In the genomic region with DNA sequence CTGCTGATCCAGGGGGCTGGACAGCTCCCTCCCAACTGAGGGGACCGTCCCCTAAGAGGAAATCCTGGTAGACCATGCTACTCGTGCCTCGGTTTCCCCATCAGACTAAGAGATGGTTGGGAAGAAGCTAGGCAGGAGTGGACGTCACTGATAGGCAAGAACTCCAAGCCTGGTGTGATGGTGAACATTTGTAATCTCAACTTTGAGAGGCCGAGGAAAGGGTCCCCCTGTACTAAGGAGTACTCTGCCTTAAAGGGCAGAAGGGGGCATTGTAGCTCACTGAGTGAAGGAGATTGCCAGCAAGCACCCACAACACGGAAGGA, we compare ENCODE assay signal across 13 mouse cellular contexts. TPM values are rescaled to one million over a fixed set of nuclear protein-coding genes. Genes with fewer than 3 reads are reported as not detected.
DNase-seq lines count a peak whose midpoint lies in the region; ATAC-seq and TF ChIP-seq lines count a peak whose summit lies in the region.
"Had no signal": no experiment of that assay in that cellular context is flagged by ENCODE, and none has a peak within 500 bp of the region (broad histone marks: within the 10 kb centered on the region; RNA-seq: fewer than 3 reads in every experiment).

No protein-coding gene starts in this region.

- H3K27ac ChIP-seq in heart, embryonic 12.5 days (ENCODE audit: poor library complexity, severe bottlenecking): no peak overlapping the region
- no peak overlapping the region for H3K27ac ChIP-seq in lung, postnatal 0 days (ENCODE audit: low read length)
- H3K27ac ChIP-seq in hindbrain, embryonic 15.5 days (replicated peaks): no peak overlapping the region
- no peak overlapping the region for H3K27ac ChIP-seq in neural tube, embryonic 12.5 days

- H3K4me3 ChIP-seq in heart, embryonic 12.5 days: peak overlapping the region; percentile 45
- 0 out of 2 replicates have a peak overlapping the region, but pooled peaks have one; percentile 31 for H3K4me3 ChIP-seq in lung, postnatal 0 days (ENCODE audit: low read depth, low read length)
- peak overlapping the region; percentile 31 for H3K4me3 ChIP-seq in hindbrain, embryonic 15.5 days
- no peak overlapping the region for H3K4me3 ChIP-seq in neural tube, embryonic 12.5 days

- H3K9me3 ChIP-seq in heart, embryonic 12.5 days (replicated peaks): no peaks in the 10 kb centered on the region
- no peaks in the 10 kb centered on the region for H3K9me3 ChIP-seq in lung, postnatal 0 days (ENCODE audit: low read length)
- H3K9me3 ChIP-seq in hindbrain, embryonic 15.5 days: no peaks in the 10 kb centered on the region
- H3K9me3 ChIP-seq in neural tube, embryonic 12.5 days: no peaks in the 10 kb centered on the region

- intact Hi-C loops in heart, postnatal 14 days (cut with DNase I): no loop called here
- intact Hi-C loops in gastrocnemius, postnatal 14 days (cut with DNase I; ENCODE audit: low total_unique reads): no loop called here

- peaks cover 38% of the 10 kb centered on the region for H3K4me1 ChIP-seq in heart, embryonic 12.5 days (replicated peaks)
- H3K4me1 ChIP-seq in lung, postnatal 0 days (ENCODE audit: insufficient read depth, low read depth, low read length): peaks cover 11% of the 10 kb centered on the region
- H3K4me1 ChIP-seq in hindbrain, embryonic 15.5 days (replicated peaks): peaks cover 58% of the 10 kb centered on the region
- peaks cover 44% of the 10 kb centered on the region for H3K4me1 ChIP-seq in neural tube, embryonic 12.5 days

- no peak for TF ChIP-seq EP300 in lung, postnatal 0 days (IDR thresholded peaks at IDR 0.05)

- DNase-seq in heart, postnatal 14 days: no peak
- no peak for DNase-seq in lung, postnatal 0 days (ENCODE audit: low spot score)
- DNase-seq in lung, postnatal 14 days: no peak
- no peak for DNase-seq in gastrocnemius, postnatal 14 days
- DNase-seq: gastrocnemius, postnatal 10 days; right cerebral cortex, postnatal 25 days had no signal

- H3K9ac ChIP-seq in heart, embryonic 12.5 days: peak overlapping the region; percentile 54; the same call in 1 of the 2 replicates
- H3K9ac ChIP-seq in lung, postnatal 0 days (replicated peaks; ENCODE audit: low read depth): no peak overlapping the region
- no peak overlapping the region for H3K9ac ChIP-seq in hindbrain, embryonic 15.5 days
- H3K9ac ChIP-seq in neural tube, embryonic 12.5 days: no peak overlapping the region

- ATAC-seq in heart, embryonic 12.5 days (ENCODE audit: insufficient number of reproducible peaks, low FRiP score): no peak
- no peak for ATAC-seq in lung, postnatal 0 days
- no peak for ATAC-seq in hindbrain, embryonic 15.5 days (ENCODE audit: low FRiP score, low read depth)
- no peak for ATAC-seq in neural tube, embryonic 12.5 days (ENCODE audit: low FRiP score, low read depth)
- ATAC-seq in megakaryocyte progenitor cell, adult 5-6 weeks (replicated peaks; ENCODE audit: poor library complexity): no peak

- no peak for TF ChIP-seq CTCF in lung, postnatal 0 days (IDR thresholded peaks at IDR 0.05)

- WGBS in heart, embryonic 12.5 days: 8% methylated on average over 6 of the region's 6 CpGs
- 3% methylated on average over 6 of the region's 6 CpGs for WGBS in lung, postnatal 0 days
- 11% methylated on average over 6 of the region's 6 CpGs for WGBS in hindbrain, embryonic 15.5 days
- 11% methylated on average over 6 of the region's 6 CpGs for WGBS in neural tube, embryonic 12.5 days

- peak overlapping the region; percentile 71 for H3K4me2 ChIP-seq in heart, embryonic 12.5 days
- no peak overlapping the region for H3K4me2 ChIP-seq in lung, postnatal 0 days (replicated peaks; ENCODE audit: low read depth, low read length)
- peak overlapping the region; percentile 54 for H3K4me2 ChIP-seq in hindbrain, embryonic 15.5 days
- peak overlapping the region; percentile 54; the same call in 1 of the 2 replicates for H3K4me2 ChIP-seq in neural tube, embryonic 12.5 days (replicated peaks)

- H3K27me3 ChIP-seq in heart, embryonic 12.5 days (replicated peaks): peaks cover 60% of the 10 kb centered on the region
- peaks cover 52% of the 10 kb centered on the region for H3K27me3 ChIP-seq in lung, postnatal 0 days (replicated peaks; ENCODE audit: insufficient read depth, low read length)
- H3K27me3 ChIP-seq in hindbrain, embryonic 15.5 days: peaks cover 53% of the 10 kb centered on the region
- peaks cover 70% of the 10 kb centered on the region for H3K27me3 ChIP-seq in neural tube, embryonic 12.5 days (replicated peaks)

- H3K36me3 ChIP-seq in heart, embryonic 12.5 days: no peaks in the 10 kb centered on the region
- H3K36me3 ChIP-seq in lung, postnatal 0 days (ENCODE audit: insufficient read depth, low read length): no peaks in the 10 kb centered on the region
- H3K36me3 ChIP-seq in hindbrain, embryonic 15.5 days: no peaks in the 10 kb centered on the region
- no peaks in the 10 kb centered on the region for H3K36me3 ChIP-seq in neural tube, embryonic 12.5 days

RNA-seq across cellular contexts. Expression of a gene that starts 4.5 kb away (rescaled TPM):
- polyA plus RNA-seq in heart, embryonic 12.5 days (2016; fragmentation: Nextera tagmentation; extraction: Ambion mirVana): 0.37 and 0.55 TPM in 2 replicates
- 1 to 10 TPM in 1 of 2 experiments, under 1 TPM in 1; 0.60 to 1.2 TPM for total RNA-seq in heart, postnatal 14 days (2021)
- polyA plus RNA-seq in lung, postnatal 0 days (2015; fragmentation: Nextera tagmentation; extraction: Ambion mirVana): 0.17 and 0.44 TPM in 2 replicates
- 0.08 and 0.14 TPM in 2 replicates for polyA plus RNA-seq in hindbrain, embryonic 15.5 days (2015; fragmentation: Nextera tagmentation; extraction: Ambion mirVana)
- 0.08 TPM in 1 of 2 replicates, not detected in the other for polyA plus RNA-seq in neural tube, embryonic 12.5 days (2016; fragmentation: Nextera tagmentation; extraction: Ambion mirVana)
- total RNA-seq in megakaryocyte progenitor cell, adult 5-6 weeks (2015): 18.2 and 28.4 TPM in 2 replicates
- total RNA-seq in megakaryocyte progenitor cell, adult 5-6 weeks (2017): 12.7 and 13.2 TPM in 2 replicates
- total RNA-seq in gastrocnemius, postnatal 14 days (2021): under 1 TPM; 0.69 to 0.90 TPM
- polyA plus RNA-seq: embryonic facial prominence, embryonic 11.5 days had no signal

RNA-seq across cellular contexts. Expression of a gene that starts 22.9 kb away (rescaled TPM):
- polyA plus RNA-seq in heart, embryonic 12.5 days (2016; fragmentation: Nextera tagmentation; extraction: Ambion mirVana): 23.6 and 26.7 TPM in 2 replicates
- 100 to 1,000 TPM; 106 to 122 TPM for total RNA-seq in heart, postnatal 14 days (2021)
- 23.8 and 26.6 TPM in 2 replicates for polyA plus RNA-seq in lung, postnatal 0 days (2015; fragmentation: Nextera tagmentation; extraction: Ambion mirVana)
- polyA plus RNA-seq in hindbrain, embryonic 15.5 days (2015; fragmentation: Nextera tagmentation; extraction: Ambion mirVana): 112 and 130 TPM in 2 replicates
- polyA plus RNA-seq in neural tube, embryonic 12.5 days (2016; fragmentation: Nextera tagmentation; extraction: Ambion mirVana): 91.1 and 99.1 TPM in 2 replicates
- total RNA-seq in megakaryocyte progenitor cell, adult 5-6 weeks (2015): not detected in 2 replicates
- not detected in 2 replicates for total RNA-seq in megakaryocyte progenitor cell, adult 5-6 weeks (2017)
- 100 to 1,000 TPM; 800 to 833 TPM for total RNA-seq in gastrocnemius, postnatal 14 days (2021)
- total RNA-seq: monocyte, adult 5-6 weeks had no signal

RNA-seq across cellular contexts. Expression of a gene that starts 25.5 kb away (rescaled TPM):
- polyA plus RNA-seq in heart, embryonic 12.5 days (2016; fragmentation: Nextera tagmentation; extraction: Ambion mirVana): not detected in 2 replicates
- total RNA-seq in heart, postnatal 14 days (2021): not detected
- not detected in 2 replicates for polyA plus RNA-seq in lung, postnatal 0 days (2015; fragmentation: Nextera tagmentation; extraction: Ambion mirVana)
- polyA plus RNA-seq in hindbrain, embryonic 15.5 days (2015; fragmentation: Nextera tagmentation; extraction: Ambion mirVana): 0.96 and 1.2 TPM in 2 replicates
- 0.20 TPM in 1 of 2 replicates, not detected in the other for polyA plus RNA-seq in neural tube, embryonic 12.5 days (2016; fragmentation: Nextera tagmentation; extraction: Ambion mirVana)
- 0.20 TPM in 1 of 2 replicates, not detected in the other for total RNA-seq in megakaryocyte progenitor cell, adult 5-6 weeks (2015)
- total RNA-seq in megakaryocyte progenitor cell, adult 5-6 weeks (2017): not detected in 2 replicates
- total RNA-seq in gastrocnemius, postnatal 14 days (2021): not detected
- total RNA-seq: gastrocnemius, postnatal 10 days; left cerebral cortex, postnatal 36 days; monocyte, adult 5-6 weeks had no signal
- polyA plus RNA-seq: embryonic facial prominence, embryonic 11.5 days had no signal

RNA-seq across cellular contexts. Expression of a gene that starts 33.8 kb away (rescaled TPM):
- 93.7 and 99.0 TPM in 2 replicates for polyA plus RNA-seq in heart, embryonic 12.5 days (2016; fragmentation: Nextera tagmentation; extraction: Ambion mirVana)
- total RNA-seq in heart, postnatal 14 days (2021): 10 to 100 TPM; 55.7 to 59.1 TPM
- 109 and 121 TPM in 2 replicates for polyA plus RNA-seq in lung, postnatal 0 days (2015; fragmentation: Nextera tagmentation; extraction: Ambion mirVana)
- 41.5 and 42.1 TPM in 2 replicates for polyA plus RNA-seq in hindbrain, embryonic 15.5 days (2015; fragmentation: Nextera tagmentation; extraction: Ambion mirVana)
- polyA plus RNA-seq in neural tube, embryonic 12.5 days (2016; fragmentation: Nextera tagmentation; extraction: Ambion mirVana): 53.4 and 56.3 TPM in 2 replicates
- total RNA-seq in megakaryocyte progenitor cell, adult 5-6 weeks (2015): 46.7 and 49.6 TPM in 2 replicates
- 71.0 and 73.0 TPM in 2 replicates for total RNA-seq in megakaryocyte progenitor cell, adult 5-6 weeks (2017)
- total RNA-seq in gastrocnemius, postnatal 14 days (2021): 10 to 100 TPM; 31.0 to 35.1 TPM

RNA-seq across cellular contexts. Expression of a gene that starts 39.2 kb away (rescaled TPM):
- polyA plus RNA-seq in heart, embryonic 12.5 days (2016; fragmentation: Nextera tagmentation; extraction: Ambion mirVana): 59.2 and 66.0 TPM in 2 replicates
- total RNA-seq in heart, postnatal 14 days (2021): 10 to 100 TPM; 41.1 to 48.0 TPM
- 51.0 and 57.8 TPM in 2 replicates for polyA plus RNA-seq in lung, postnatal 0 days (2015; fragmentation: Nextera tagmentation; extraction: Ambion mirVana)
- 84.8 and 88.9 TPM in 2 replicates for polyA plus RNA-seq in hindbrain, embryonic 15.5 days (2015; fragmentation: Nextera tagmentation; extraction: Ambion mirVana)
- polyA plus RNA-seq in neural tube, embryonic 12.5 days (2016; fragmentation: Nextera tagmentation; extraction: Ambion mirVana): 103 and 104 TPM in 2 replicates
- 26.5 and 32.3 TPM in 2 replicates for total RNA-seq in megakaryocyte progenitor cell, adult 5-6 weeks (2015)
- total RNA-seq in megakaryocyte progenitor cell, adult 5-6 weeks (2017): 24.4 and 29.8 TPM in 2 replicates
- total RNA-seq in gastrocnemius, postnatal 14 days (2021): 10 to 100 TPM; 26.7 to 28.7 TPM
